Mouse (Mus musculus) limb, embryonic 11.5 days (tissue): Measurements from ENCODE around the gene Sec13. TPM values are rescaled to one million over a fixed set of nuclear protein-coding genes. Genes with fewer than 3 reads are reported as not detected.
A peak's percentile ranks its signal among the peaks of the same experiment; 100 is the strongest.

Experiments
- ATAC-seq: fragments of 200-750 bp; cut with Nextera tagmentation; 2 replicates; pipeline ENCODE4 v1.8.0; 2017; ENCODE audit warnings: low read depth; ENCODE audit not compliant: insufficient number of reproducible peaks, low FRiP score, low TSS enrichment
- DNase-seq: peaks from one replicate; pipeline ENCODE4 v3.0.0-alpha.2; 2015; ENCODE audit warnings: low spot score
- H3K27ac ChIP-seq: fragments of 300-500 bp; sonication (generic); replicated peaks from 2 replicates; pipeline ENCODE4 v1.5.1; 2014; ENCODE audit warnings: low read depth, mild to moderate bottlenecking, low read length
- H3K27me3 ChIP-seq: fragments of 300-500 bp; sonication (generic); 2 replicates; pipeline ENCODE4 v1.6.1; 2014; ENCODE audit warnings: mild to moderate bottlenecking, low read length, mixed read lengths; ENCODE audit not compliant: control insufficient read depth, insufficient read depth
- H3K36me3 ChIP-seq: fragments of 300-500 bp; sonication (generic); 2 replicates; pipeline ENCODE4 v1.6.1; 2014; ENCODE audit warnings: mild to moderate bottlenecking, low read length, moderate library complexity, mixed read lengths; ENCODE audit not compliant: control insufficient read depth, insufficient read depth
- H3K4me1 ChIP-seq: fragments of 300-500 bp; sonication (generic); 2 replicates; pipeline ENCODE4 v1.6.1; 2014; ENCODE audit warnings: low read length, mixed read lengths; ENCODE audit not compliant: control insufficient read depth, insufficient read depth
- H3K4me2 ChIP-seq: fragments of 300-500 bp; sonication (generic); 2 replicates; pipeline ENCODE4 v1.6.1; 2014; ENCODE audit warnings: low read depth, mild to moderate bottlenecking, moderate library complexity; ENCODE audit not compliant: severe bottlenecking
- H3K4me3 ChIP-seq: fragments of 300-500 bp; sonication (generic); 2 replicates; pipeline ENCODE4 v1.5.1; 2014; ENCODE audit warnings: low read depth, low read length
- H3K9ac ChIP-seq: fragments of 300-500 bp; sonication (generic); 2 replicates; pipeline ENCODE4 v1.6.1; 2014; ENCODE audit warnings: mild to moderate bottlenecking, low read length
- H3K9me3 ChIP-seq: fragments of 300-500 bp; sonication (generic); 2 replicates; pipeline ENCODE4 v1.6.1; 2016; ENCODE audit warnings: low read length; ENCODE audit not compliant: control insufficient read depth
- WGBS: fragments of 180-500 bp; shearing (Covaris S2); extraction: QIAGEN DNeasy Blood & Tissue Kit; methylation state at CpG from one replicate; pipeline ENCODE4 v1.1.7; 2014; 5-methylcytosine and 5-hydroxymethylcytosine counted together
- polyA plus RNA-seq: library from polyadenylated mRNA; unstranded; fragments of >200 nt; fragmentation: Nextera tagmentation; extraction: Ambion mirVana; gene quantifications from 2 replicates; pipeline ENCODE4 v1.2.1, GENCODE M21; 2014

The Sec13 gene
- polyA plus RNA-seq, result 307 and 308 TPM in 2 replicates

GRCm38 (mm10) chr6:113740236-113741217 is at the start of gene Sec13:
Sec13 (minus strand) TSS chr6:113740743.
- Histone ChIP-seq H3K4me3 (peak within 1 kb of the TSS; percentile 87), H3K27ac (no peak within 1 kb of the TSS), H3K9me3 (no peaks in the 10 kb centered on the region), H3K36me3 (peaks cover 12% of the 10 kb centered on the region), H3K4me2 (peak within 1 kb of the TSS; percentile 88), H3K27me3 (no peaks in the 10 kb centered on the region), H3K9ac (peak within 1 kb of the TSS; percentile 93), H3K4me1 (no peaks in the 10 kb centered on the region; the same call in 1 of the 2 replicates)
- DNase-seq, result peak; percentile 93
- WGBS, result 8% methylated on average over 41 of the region's 41 CpGs
- ATAC-seq, result peak; percentile 81; the same call in 1 of the 2 replicates

DNA sequence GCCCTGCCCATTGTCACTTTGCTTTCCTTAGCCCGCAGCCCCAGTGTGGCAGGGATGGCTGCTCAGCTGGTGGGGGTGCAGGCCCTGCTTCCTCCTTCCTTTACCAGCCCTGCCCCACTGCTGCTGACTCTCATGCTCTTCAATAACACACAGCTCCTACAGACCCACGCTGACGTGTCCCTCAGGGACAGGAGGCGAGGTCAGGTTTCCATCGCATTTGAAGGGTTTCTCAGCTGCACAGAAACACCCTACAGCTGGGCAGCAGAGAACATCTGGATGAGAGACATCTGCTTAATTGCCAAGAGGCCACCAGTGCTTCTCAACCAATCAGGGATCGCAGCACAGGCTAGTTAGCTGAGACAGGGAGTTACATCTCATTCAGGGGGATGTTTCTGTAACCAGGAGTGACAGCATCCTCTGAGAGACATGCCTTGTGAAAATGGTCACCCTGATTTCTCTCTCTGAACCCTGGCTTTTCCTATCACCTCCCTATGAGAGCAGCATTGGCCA is 47.0 kb upstream of the Sec13 start:
- 27% methylated on average over 6 of the region's 6 CpGs for WGBS
- H3K4me2 ChIP-seq, result no peak overlapping the region
- H3K36me3 ChIP-seq, result no peaks in the 10 kb centered on the region
- peaks cover 3% of the 10 kb centered on the region for H3K4me1 ChIP-seq
- no peak overlapping the region for H3K9ac ChIP-seq
- H3K9me3 ChIP-seq, result no peaks in the 10 kb centered on the region
- ATAC-seq, result no peak
- H3K27ac ChIP-seq, result no peak overlapping the region
- H3K4me3 ChIP-seq, result no peak overlapping the region
- DNase-seq, result peak; percentile 25
- H3K27me3 ChIP-seq, result 0 out of 2 replicates have a peak, but pooled peaks cover 2% of the 10 kb centered on the region

- H3K4me1 ChIP-seq, result peaks cover 3% of the 10 kb centered on the region
- 82% methylated on average over 7 of the region's 7 CpGs for WGBS
Measured at GRCm38 (mm10) chr6:113785658-113786057, 45.1 kb upstream of the Sec13 start.

GRCm38 (mm10) chr6:113778229-113778753 is 37.7 kb upstream of the Sec13 start:
- Histone ChIP-seq H3K4me2 (no peak overlapping the region), H3K4me1 (no peaks in the 10 kb centered on the region; the same call in 1 of the 2 replicates), H3K27ac (no peak overlapping the region), H3K36me3 (no peaks in the 10 kb centered on the region), H3K9ac (no peak overlapping the region), H3K9me3 (no peaks in the 10 kb centered on the region), H3K27me3 (no peaks in the 10 kb centered on the region), H3K4me3 (no peak overlapping the region)
- ATAC-seq, result no peak
- WGBS, result 53% methylated on average over 7 of the region's 7 CpGs
- no peak for DNase-seq

More at GRCm38 (mm10) chr6:113785658-113786057, 45.1 kb upstream of the Sec13 start:
- no peaks in the 10 kb centered on the region for H3K27me3 ChIP-seq
- no peak overlapping the region for H3K27ac ChIP-seq
- no peak overlapping the region for H3K4me2 ChIP-seq
- no peak overlapping the region for H3K4me3 ChIP-seq
- DNase-seq (no peak), ATAC-seq (no peak)
- no peaks in the 10 kb centered on the region for H3K36me3 ChIP-seq
- no peak overlapping the region for H3K9ac ChIP-seq
- no peaks in the 10 kb centered on the region for H3K9me3 ChIP-seq

DNA sequence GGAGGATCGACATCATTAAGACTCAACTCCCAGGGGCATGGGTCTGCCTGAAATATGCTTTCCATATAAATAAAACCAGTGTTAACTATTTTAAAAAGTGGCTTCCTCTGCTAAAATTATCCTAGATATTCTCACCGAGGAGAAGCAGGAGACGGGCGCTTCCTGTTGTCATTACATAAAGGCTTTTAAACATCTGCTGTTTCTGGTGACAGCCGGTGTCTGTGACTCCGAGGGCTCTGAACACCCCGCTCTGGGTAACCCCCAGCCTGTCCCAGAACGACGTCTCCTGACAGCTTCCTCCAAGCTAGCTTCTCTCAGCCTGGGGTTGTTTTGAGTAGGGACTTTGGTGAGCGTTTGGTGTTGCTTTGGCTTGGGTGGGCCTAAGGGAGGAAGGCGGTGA is 28.3 kb upstream of the Sec13 start:
- Histone ChIP-seq H3K27me3 (no peaks in the 10 kb centered on the region), H3K36me3 (no peaks in the 10 kb centered on the region), H3K4me2 (no peak overlapping the region), H3K9ac (no peak overlapping the region), H3K9me3 (no peaks in the 10 kb centered on the region), H3K4me3 (no peak overlapping the region), H3K27ac (no peak overlapping the region), H3K4me1 (no peaks in the 10 kb centered on the region)
- DNase-seq (no peak), ATAC-seq (no peak)
- WGBS, result 77% methylated on average over 11 of the region's 11 CpGs

- Histone ChIP-seq H3K4me1 (no peaks in the 10 kb centered on the region), H3K4me2 (no peak overlapping the region), H3K27me3 (no peaks in the 10 kb centered on the region), H3K27ac (no peak overlapping the region), H3K9me3 (no peaks in the 10 kb centered on the region), H3K9ac (no peak overlapping the region), H3K4me3 (no peak overlapping the region), H3K36me3 (no peaks in the 10 kb centered on the region)
- 23% methylated on average over 7 of the region's 7 CpGs for WGBS
- DNase-seq (peak; percentile 74), ATAC-seq (no peak)
Measured at GRCm38 (mm10) chr6:113761644-113762043, 21.1 kb upstream of the Sec13 start.

- H3K36me3 ChIP-seq, result no peaks in the 10 kb centered on the region
- ATAC-seq (no peak), DNase-seq (no peak)
- no peak overlapping the region for H3K4me2 ChIP-seq
- H3K9me3 ChIP-seq, result no peaks in the 10 kb centered on the region
- 64% methylated on average over 17 of the region's 17 CpGs for WGBS
- H3K4me1 ChIP-seq, result no peaks in the 10 kb centered on the region
- no peak overlapping the region for H3K27ac ChIP-seq
- H3K9ac ChIP-seq, result no peak overlapping the region
- H3K27me3 ChIP-seq, result peaks cover 6% of the 10 kb centered on the region; the same call in 1 of the 2 replicates
- no peak overlapping the region for H3K4me3 ChIP-seq
Measured at GRCm38 (mm10) chr6:113749119-113749685, 8.7 kb upstream of the Sec13 start.

DNA sequence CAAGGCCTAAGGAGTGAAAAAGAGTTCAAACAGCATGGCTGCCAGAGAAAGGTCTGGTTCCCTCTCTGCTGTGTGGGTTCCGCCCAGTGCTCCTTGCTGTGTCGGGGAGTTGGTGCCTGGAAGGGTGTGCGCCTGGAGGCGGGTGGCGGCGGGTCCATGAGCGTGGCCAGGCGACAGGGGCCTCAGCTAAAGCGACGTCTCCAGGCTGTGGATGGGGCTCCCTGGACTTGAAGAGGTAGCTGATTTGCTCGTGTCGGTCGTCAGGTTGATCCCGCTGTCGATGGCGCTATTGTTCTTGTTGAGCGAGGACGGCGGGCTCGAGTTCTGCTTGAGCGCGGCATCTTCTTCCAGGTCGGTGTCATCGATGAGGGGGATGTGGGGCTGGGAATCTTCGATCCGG is 7.8 kb upstream of the Sec13 start:
- ATAC-seq (no peak), DNase-seq (peak; percentile 28)
- peaks cover 6% of the 10 kb centered on the region; the same call in 1 of the 2 replicates for H3K27me3 ChIP-seq
- H3K4me1 ChIP-seq, result no peaks in the 10 kb centered on the region
- no peak overlapping the region for H3K9ac ChIP-seq
- H3K27ac ChIP-seq, result no peak overlapping the region
- no peaks in the 10 kb centered on the region for H3K36me3 ChIP-seq
- 28% methylated on average over 26 of the region's 26 CpGs for WGBS
- H3K4me2 ChIP-seq, result no peak overlapping the region
- H3K4me3 ChIP-seq, result no peak overlapping the region
- no peaks in the 10 kb centered on the region for H3K9me3 ChIP-seq
